Mouse (Mus musculus): Measurements from ENCODE around the gene Chst1. TPM values are rescaled to one million over a fixed set of nuclear protein-coding genes. Genes with fewer than 3 reads are reported as not detected.
A peak's percentile ranks its signal among the peaks of the same experiment; 100 is the strongest.

Chst1 gene
- polyA plus RNA-seq, 1 experiment from 2014 or later, result 9.2 TPM

- WGBS, result 33% methylated on average over 1 of the region's 1 CpGs
- no peak for ATAC-seq (replicated peaks; ENCODE audit: low FRiP score)
- no peak overlapping the region for H3K9ac ChIP-seq
Measured at GRCm38 (mm10) chr2:92658293-92659150, 59.0 kb downstream of the Chst1 start.

GRCm38 (mm10) chr2:92659491-92660035 is 60.1 kb downstream of the Chst1 start:
- H3K36me3 ChIP-seq, result no peaks in the 10 kb centered on the region
- H3K27me3 ChIP-seq, result no peaks in the 10 kb centered on the region
- no peak overlapping the region for H3K9ac ChIP-seq
- no peak overlapping the region for H3K4me3 ChIP-seq (replicated peaks)
- H3K9me3 ChIP-seq (replicated peaks), result no peaks in the 10 kb centered on the region
- peak; percentile 60; the same call in 1 of the 2 replicates for ATAC-seq (replicated peaks; ENCODE audit: low FRiP score)
- no peak overlapping the region for H3K4me2 ChIP-seq
- H3K4me1 ChIP-seq, result 0 out of 2 replicates have a peak, but pooled peaks cover 9% of the 10 kb centered on the region
- H3K27ac ChIP-seq, result no peak overlapping the region
- WGBS, result 27% methylated on average over 7 of the region's 7 CpGs

More at GRCm38 (mm10) chr2:92658293-92659150, 59.0 kb downstream of the Chst1 start:
- Histone ChIP-seq H3K4me2 (no peak overlapping the region), H3K9me3 (replicated peaks) (no peaks in the 10 kb centered on the region), H3K4me1 (0 out of 2 replicates have a peak, but pooled peaks cover 9% of the 10 kb centered on the region), H3K4me3 (replicated peaks) (no peak overlapping the region), H3K27me3 (no peaks in the 10 kb centered on the region), H3K27ac (no peak overlapping the region), H3K36me3 (no peaks in the 10 kb centered on the region)

GRCm38 (mm10) chr2:92662534-92663068 is 63.1 kb downstream of the Chst1 start:
- ATAC-seq (replicated peaks; ENCODE audit: low FRiP score), result no peak
- Histone ChIP-seq H3K9me3 (replicated peaks) (no peaks in the 10 kb centered on the region), H3K4me2 (no peak overlapping the region), H3K4me1 (peaks cover 17% of the 10 kb centered on the region), H3K4me3 (replicated peaks) (no peak overlapping the region), H3K27ac (no peak overlapping the region), H3K27me3 (no peaks in the 10 kb centered on the region), H3K9ac (no peak overlapping the region), H3K36me3 (no peaks in the 10 kb centered on the region)
- 82% methylated on average over 6 of the region's 6 CpGs for WGBS

Small RNA genes lying within 50 kb of the gene (microRNA-seq; reads per million reads assigned to microRNA genes)
- gene Mir7221 (not detected), gene Mir7222 (not detected)

Other genes starting within 250 kb of the Chst1 start
- 24.7 and 29.5 TPM in 2 replicates for gene Pex16, start 225.0 kb upstream of the Chst1 start, polyA plus RNA-seq (2015; fragmentation: Nextera tagmentation; extraction: Ambion mirVana)
- 26.0 and 29.5 TPM in 2 replicates for gene Large2, start 224.8 kb upstream of the Chst1 start, polyA plus RNA-seq (2015; fragmentation: Nextera tagmentation; extraction: Ambion mirVana)
- 3.2 and 3.4 TPM in 2 replicates for gene 1700029I15Rik, start 217.2 kb upstream of the Chst1 start, polyA plus RNA-seq (2015; fragmentation: Nextera tagmentation; extraction: Ambion mirVana)
- 32.1 and 34.9 TPM in 2 replicates for gene Mapk8ip1, start 198.4 kb upstream of the Chst1 start, polyA plus RNA-seq (2015; fragmentation: Nextera tagmentation; extraction: Ambion mirVana)
- 17.7 and 21.3 TPM in 2 replicates for gene Cry2, start 165.7 kb upstream of the Chst1 start, polyA plus RNA-seq (2015; fragmentation: Nextera tagmentation; extraction: Ambion mirVana)
- gene Slc35c1, start 139.2 kb upstream of the Chst1 start, polyA plus RNA-seq (2015; fragmentation: Nextera tagmentation; extraction: Ambion mirVana), result 15.1 and 16.2 TPM in 2 replicates